Mouse (Mus musculus): ENCODE measurements around the gene Tshz3. TPM values are rescaled to one million over a fixed set of nuclear protein-coding genes. Genes with fewer than 3 reads are reported as not detected.

Gene Tshz3
- polyA plus RNA-seq, 1 experiment from 2014 or later, result 12.6 TPM

DNA sequence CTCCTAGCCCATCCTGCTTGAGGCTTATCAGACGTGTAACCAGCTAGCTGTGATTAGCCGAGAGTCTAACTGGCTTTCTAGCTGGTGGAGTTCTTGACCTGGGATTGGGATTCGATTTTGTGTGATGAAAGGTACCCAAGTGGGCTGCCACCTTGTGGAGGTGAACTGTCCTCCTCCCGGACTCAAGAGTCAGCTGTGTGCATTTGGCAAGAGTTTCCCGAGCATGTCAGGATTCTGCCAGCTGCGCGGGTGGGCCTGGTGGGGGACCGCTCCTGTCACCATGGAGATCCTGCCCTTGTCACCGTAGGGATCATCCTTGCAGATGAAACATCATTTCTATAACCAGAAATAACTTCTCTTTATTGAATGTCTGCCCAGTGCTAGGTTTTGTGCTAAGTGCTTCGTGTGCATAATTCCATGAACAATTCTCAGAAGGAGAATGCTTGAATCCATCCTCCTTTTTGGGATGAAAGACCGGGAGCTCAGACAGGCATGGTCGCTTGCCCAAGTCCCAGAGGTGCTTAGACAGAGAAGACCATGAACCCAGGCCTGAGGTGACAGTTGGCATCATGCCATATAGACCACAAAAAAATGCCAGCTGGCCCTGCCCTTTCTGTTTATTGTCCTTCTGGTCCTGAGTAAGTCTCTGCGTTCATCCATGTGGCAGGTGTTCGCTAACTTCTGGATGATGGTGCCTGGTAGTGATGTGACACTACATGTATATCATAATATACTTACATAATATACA lies 38.6 kb downstream of the Tshz3 start:
- H3K9ac ChIP-seq, result no peak overlapping the region
- 80% methylated on average over 14 of the region's 14 CpGs for WGBS
- ATAC-seq (ENCODE audit: low FRiP score), result no peak

DNA sequence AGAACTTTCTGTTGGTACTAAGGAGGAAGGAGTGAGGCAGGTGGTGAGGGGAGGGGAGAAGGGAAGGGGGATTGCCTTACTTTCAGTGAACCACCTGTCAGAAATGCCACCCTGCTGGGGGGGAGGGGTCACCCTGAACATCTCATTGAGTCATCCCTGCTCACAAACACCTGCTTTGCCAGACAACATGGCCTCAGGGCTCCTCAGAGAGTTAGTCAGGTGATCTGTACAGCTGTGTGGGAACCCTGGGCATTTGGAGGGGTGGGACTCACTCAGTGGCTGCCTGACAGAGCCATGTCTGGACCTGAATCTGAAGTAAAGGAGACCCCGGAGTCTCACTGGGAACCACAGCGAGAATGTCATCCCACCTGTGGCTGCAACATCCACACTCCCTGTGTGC lies 53.6 kb downstream of the Tshz3 start:
- ATAC-seq (ENCODE audit: low FRiP score), result no peak
- H3K36me3 ChIP-seq (replicated peaks), result no peaks in the 10 kb centered on the region
- H3K9ac ChIP-seq, result no peak overlapping the region
- no peak overlapping the region for H3K27ac ChIP-seq
- H3K9me3 ChIP-seq, result no peaks in the 10 kb centered on the region
- H3K4me2 ChIP-seq, result no peak overlapping the region
- H3K4me3 ChIP-seq (replicated peaks), result no peak overlapping the region
- H3K4me1 ChIP-seq, result 0 out of 2 replicates have a peak, but pooled peaks cover 3% of the 10 kb centered on the region
- no peaks in the 10 kb centered on the region for H3K27me3 ChIP-seq
- WGBS, result 90% methylated on average over 2 of the region's 2 CpGs

More for the DNA sequence above, 38.6 kb downstream of the Tshz3 start:
- Histone ChIP-seq H3K27ac (no peak overlapping the region), H3K4me2 (no peak overlapping the region), H3K36me3 (replicated peaks) (no peaks in the 10 kb centered on the region), H3K9me3 (no peaks in the 10 kb centered on the region), H3K4me3 (replicated peaks) (no peak overlapping the region), H3K27me3 (no peaks in the 10 kb centered on the region), H3K4me1 (peaks cover 5% of the 10 kb centered on the region; the same call in 1 of the 2 replicates)

DNA sequence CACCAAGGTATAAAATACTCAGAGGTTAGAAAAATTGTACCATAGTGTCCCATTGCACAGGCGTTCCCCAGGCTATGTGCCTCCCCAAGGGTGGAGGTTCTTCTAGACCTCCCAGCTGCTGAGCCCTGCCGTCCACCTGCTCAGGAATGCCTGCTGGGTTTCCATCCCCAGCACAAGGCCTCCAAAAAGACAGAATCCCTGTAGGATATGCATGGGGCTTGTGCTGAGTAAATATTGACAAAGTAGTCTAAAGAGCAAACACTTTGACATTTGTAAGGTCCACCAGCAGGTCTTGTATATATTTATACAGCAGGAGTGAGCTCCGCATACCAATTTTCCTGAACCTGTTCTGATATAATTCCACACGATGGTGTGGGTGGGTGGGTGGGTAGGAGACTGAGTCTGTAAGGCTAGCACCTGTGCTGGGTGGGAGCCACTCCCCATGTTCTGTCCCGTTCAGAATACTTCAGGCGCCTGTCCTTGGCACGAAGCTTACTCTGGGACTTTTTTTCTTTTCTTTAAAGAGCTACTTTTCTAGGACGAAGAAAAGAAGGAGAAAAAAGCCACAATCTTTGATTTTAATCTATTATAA lies 69.7 kb downstream of the Tshz3 start:
- peaks cover 27% of the 10 kb centered on the region for H3K36me3 ChIP-seq (replicated peaks)
- peaks cover 8% of the 10 kb centered on the region; the same call in 1 of the 2 replicates for H3K4me1 ChIP-seq
- no peaks in the 10 kb centered on the region for H3K27me3 ChIP-seq
- ATAC-seq (ENCODE audit: low FRiP score), result no peak
- no peak overlapping the region for H3K4me2 ChIP-seq
- H3K4me3 ChIP-seq (replicated peaks), result no peak overlapping the region
- H3K9ac ChIP-seq, result no peak overlapping the region
- no peaks in the 10 kb centered on the region for H3K9me3 ChIP-seq
- no peak overlapping the region for H3K27ac ChIP-seq
- WGBS, result 88% methylated on average over 8 of the region's 8 CpGs

DNA sequence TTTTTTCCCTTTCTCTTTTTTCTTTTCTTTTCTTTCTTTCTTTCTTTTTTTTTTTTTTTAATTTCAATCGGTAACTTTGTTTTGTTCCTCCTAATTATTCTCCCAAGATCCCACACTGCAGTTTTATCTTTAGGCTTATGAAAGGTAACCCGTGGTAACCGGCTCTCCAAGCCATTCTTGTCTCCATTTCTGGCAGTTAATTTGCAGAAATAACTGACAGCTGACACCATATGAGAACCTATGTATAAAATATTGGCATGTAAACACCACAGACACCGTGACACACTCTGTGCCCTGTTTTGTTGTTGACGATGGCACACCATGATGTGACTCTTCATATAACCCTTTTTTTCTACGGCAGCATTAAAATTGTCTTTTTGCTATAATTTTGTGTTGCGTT lies 75.2 kb downstream of the Tshz3 start:
- H3K4me1 ChIP-seq, result peaks cover 17% of the 10 kb centered on the region
- no peaks in the 10 kb centered on the region for H3K9me3 ChIP-seq
- H3K27me3 ChIP-seq, result no peaks in the 10 kb centered on the region; the same call in 1 of the 2 replicates
- H3K36me3 ChIP-seq (replicated peaks), result peaks cover 27% of the 10 kb centered on the region
- no peak overlapping the region for H3K9ac ChIP-seq
- ATAC-seq (ENCODE audit: low FRiP score), result no peak
- H3K4me3 ChIP-seq (replicated peaks), result no peak overlapping the region
- WGBS, result 40% methylated on average over 7 of the region's 7 CpGs
- H3K27ac ChIP-seq, result no peak overlapping the region
- no peak overlapping the region for H3K4me2 ChIP-seq

DNA sequence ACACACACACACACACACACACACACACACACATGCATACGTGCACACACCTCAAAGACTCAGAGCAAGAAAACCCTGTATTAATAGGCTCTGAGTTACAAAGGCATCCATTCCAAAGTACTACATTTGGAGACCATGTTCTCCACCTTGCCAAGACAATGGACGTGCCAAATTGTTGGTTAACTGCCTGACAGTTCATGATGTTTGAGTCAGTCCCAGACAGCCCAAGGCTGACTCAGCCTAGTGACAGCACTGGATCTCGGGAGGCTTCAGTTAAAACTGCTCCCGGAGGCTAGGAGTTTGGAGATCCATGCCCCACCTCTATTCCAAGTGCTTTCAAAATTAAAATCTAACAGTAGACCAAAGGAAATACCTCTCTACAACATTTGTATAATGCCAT lies 79.0 kb downstream of the Tshz3 start:
- 90% methylated on average over 4 of the region's 4 CpGs for WGBS
- no peaks in the 10 kb centered on the region for H3K36me3 ChIP-seq (replicated peaks)
- H3K27me3 ChIP-seq, result no peaks in the 10 kb centered on the region; the same call in 1 of the 2 replicates
- H3K4me1 ChIP-seq, result peaks cover 9% of the 10 kb centered on the region
- H3K9ac ChIP-seq, result no peak overlapping the region
- H3K27ac ChIP-seq, result no peak overlapping the region
- H3K4me3 ChIP-seq (replicated peaks), result no peak overlapping the region
- ATAC-seq (ENCODE audit: low FRiP score), result no peak
- no peaks in the 10 kb centered on the region for H3K9me3 ChIP-seq
- no peak overlapping the region for H3K4me2 ChIP-seq

DNA sequence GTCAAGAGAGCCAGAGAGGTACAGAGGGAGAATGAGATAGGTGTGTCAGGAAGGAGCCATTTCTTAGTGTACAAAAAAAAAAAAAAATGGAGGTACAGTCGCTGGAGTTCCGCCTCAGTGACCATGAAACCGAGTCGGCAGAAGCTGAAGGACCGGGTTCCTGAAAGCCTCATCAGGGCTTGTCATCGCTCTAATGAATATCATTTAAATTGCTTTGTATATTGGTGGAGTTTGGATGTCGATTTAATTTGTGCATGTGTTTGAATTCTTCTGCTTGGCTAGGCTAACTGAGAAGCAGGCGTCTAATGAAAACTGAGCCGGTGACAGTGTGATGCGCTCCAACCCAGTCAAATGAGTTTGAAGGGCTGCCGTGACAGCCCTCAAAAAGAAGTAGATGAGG lies 80.5 kb downstream of the Tshz3 start:
- no peaks in the 10 kb centered on the region for H3K36me3 ChIP-seq (replicated peaks)
- ATAC-seq (ENCODE audit: low FRiP score), result no peak
- no peaks in the 10 kb centered on the region for H3K9me3 ChIP-seq
- peaks cover 2% of the 10 kb centered on the region for H3K4me1 ChIP-seq
- H3K4me2 ChIP-seq, result no peak overlapping the region
- 75% methylated on average over 11 of the region's 11 CpGs for WGBS
- H3K27ac ChIP-seq, result no peak overlapping the region
- H3K27me3 ChIP-seq, result no peaks in the 10 kb centered on the region; the same call in 1 of the 2 replicates
- H3K4me3 ChIP-seq (replicated peaks), result no peak overlapping the region
- no peak overlapping the region for H3K9ac ChIP-seq

DNA sequence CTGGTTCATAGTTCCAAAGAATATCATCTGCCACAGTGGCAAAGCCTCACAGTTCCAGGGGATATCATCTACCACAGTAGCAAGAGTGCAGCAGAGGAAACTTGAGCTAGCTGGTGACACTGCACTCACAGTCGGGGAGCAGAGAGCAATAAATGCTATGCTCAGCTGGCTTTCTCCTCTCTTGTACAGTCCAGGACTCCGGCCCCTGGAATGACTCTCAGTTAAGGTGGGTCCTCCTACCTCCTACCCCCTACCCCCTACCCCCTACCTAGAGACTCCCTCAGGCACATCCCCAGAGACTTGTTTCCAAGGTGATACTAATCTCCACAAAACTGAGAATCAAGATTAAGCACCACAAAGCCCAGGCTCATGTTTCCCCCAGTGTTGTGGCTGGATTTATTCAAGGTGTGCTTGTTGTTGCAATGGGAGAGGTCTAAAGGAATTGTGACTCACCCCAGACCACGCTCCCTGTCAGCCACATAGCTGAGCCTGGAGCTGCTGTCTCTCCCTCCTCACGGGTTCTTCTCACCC lies 86.4 kb downstream of the Tshz3 start:
- Histone ChIP-seq H3K4me2 (no peak overlapping the region), H3K4me1 (no peaks in the 10 kb centered on the region), H3K4me3 (replicated peaks) (no peak overlapping the region), H3K9me3 (no peaks in the 10 kb centered on the region), H3K36me3 (replicated peaks) (no peaks in the 10 kb centered on the region), H3K27ac (no peak overlapping the region), H3K27me3 (no peaks in the 10 kb centered on the region), H3K9ac (no peak overlapping the region)
- no peak for ATAC-seq (ENCODE audit: low FRiP score)
- 60% methylated on average over 4 of the region's 4 CpGs for WGBS

DNA sequence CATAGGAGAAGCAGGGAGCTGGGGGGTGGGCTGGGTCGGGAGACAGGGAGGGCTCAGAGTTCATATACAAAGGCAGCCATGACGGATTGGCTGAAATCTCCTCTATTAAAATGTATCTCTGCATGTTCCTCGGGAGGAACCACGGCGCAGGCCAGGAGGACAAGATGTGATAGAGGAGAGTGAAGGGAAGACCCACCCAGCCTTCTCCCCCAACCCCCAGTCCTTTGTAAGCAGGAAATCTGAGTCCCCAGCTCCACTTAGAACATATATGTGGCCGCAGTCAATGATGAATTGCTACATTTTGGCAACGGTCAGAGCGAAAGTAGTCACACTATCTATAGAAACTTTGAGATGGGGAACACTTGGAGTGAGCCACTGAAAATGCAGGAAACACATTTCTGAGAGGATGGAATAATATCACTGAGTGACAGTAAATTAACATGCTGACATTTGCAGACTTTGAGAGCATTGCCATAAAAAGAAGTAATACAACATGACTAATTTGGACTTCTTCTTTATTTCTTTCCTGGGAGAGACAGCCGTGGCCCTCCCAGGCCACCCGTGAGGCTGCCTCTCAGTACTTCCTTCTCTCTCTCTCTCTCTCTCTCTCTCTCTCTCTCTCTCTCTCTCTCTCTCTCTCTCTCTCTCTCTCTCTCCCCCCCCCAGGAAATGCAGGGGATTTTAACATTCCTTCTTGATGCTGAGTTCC lies 88.9 kb downstream of the Tshz3 start:
- no peaks in the 10 kb centered on the region for H3K4me1 ChIP-seq
- no peaks in the 10 kb centered on the region for H3K9me3 ChIP-seq
- 85% methylated on average over 10 of the region's 10 CpGs for WGBS
- H3K4me2 ChIP-seq, result no peak overlapping the region
- no peak overlapping the region for H3K4me3 ChIP-seq (replicated peaks)
- ATAC-seq (ENCODE audit: low FRiP score), result no peak
- no peak overlapping the region for H3K9ac ChIP-seq
- H3K27ac ChIP-seq, result no peak overlapping the region
- H3K27me3 ChIP-seq, result no peaks in the 10 kb centered on the region
- H3K36me3 ChIP-seq (replicated peaks), result no peaks in the 10 kb centered on the region

DNA sequence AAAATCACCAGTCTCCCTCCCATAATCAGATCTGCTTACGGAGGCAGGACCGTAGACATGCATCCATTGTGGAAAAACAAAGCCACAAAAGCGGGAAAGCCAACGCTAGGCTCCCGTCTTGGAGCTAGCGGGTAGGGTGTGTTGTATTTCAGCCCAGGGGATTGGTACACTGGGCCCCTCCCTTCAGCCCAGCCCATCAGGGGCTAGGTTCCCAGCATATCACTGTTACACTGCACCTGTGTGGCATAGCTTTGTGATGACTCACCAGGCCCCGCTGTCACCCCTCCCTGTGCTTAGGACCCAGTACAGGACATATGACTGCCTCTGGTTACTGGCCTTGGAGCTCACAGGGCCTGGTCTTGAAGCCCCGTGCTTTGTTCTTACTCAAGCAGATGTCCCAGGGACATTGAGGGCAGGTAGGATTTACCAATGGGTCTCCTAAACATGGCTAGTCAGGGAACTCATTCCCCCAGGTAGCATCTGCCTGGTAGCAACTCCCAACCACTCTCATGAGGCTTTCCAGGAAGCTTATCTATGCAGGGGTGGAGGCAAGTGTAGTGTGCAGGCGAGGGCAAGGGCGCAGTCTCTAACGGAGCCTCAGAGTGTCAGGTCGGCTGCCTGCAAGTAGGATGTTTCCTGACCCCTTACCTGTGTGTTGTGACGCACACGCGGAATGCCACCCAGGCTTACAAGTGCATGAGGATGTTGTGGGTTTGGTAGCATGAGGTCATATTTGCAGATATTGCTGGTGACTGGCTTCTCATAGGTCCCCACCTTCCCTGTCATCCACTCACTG lies 98.7 kb downstream of the Tshz3 start:
- Histone ChIP-seq H3K9me3 (no peaks in the 10 kb centered on the region), H3K9ac (no peak overlapping the region), H3K4me2 (no peak overlapping the region), H3K36me3 (replicated peaks) (no peaks in the 10 kb centered on the region), H3K27ac (no peak overlapping the region), H3K4me1 (no peaks in the 10 kb centered on the region), H3K27me3 (no peaks in the 10 kb centered on the region), H3K4me3 (replicated peaks) (no peak overlapping the region)
- no peak for ATAC-seq (ENCODE audit: low FRiP score)
- WGBS, result 79% methylated on average over 15 of the region's 15 CpGs
